Mouse (Mus musculus) lung, adult 2 months (tissue): Measurements from ENCODE around the gene Nfatc2.

ENCODE experiments used
- CTCF ChIP-seq: fragments of 200-500 bp; IDR thresholded peaks from 2 replicates; pipeline ENCODE4 v1.5.1; 2011; ENCODE audit warnings: mild to moderate bottlenecking, low read length, control low read depth; ENCODE audit not compliant: insufficient read depth
- POLR2A ChIP-seq: fragments of 200-500 bp; IDR thresholded peaks from 2 replicates; pipeline ENCODE4 v1.6.1; 2011; ENCODE audit warnings: low read depth, mild to moderate bottlenecking, control low read depth, low read length, borderline replicate concordance; ENCODE audit errors: extremely low read depth

GRCm38 (mm10) chr2:168451714-168452708 is 149.4 kb downstream of the Nfatc2 start:
- TF ChIP-seq POLR2A = no peak
- no peak for TF ChIP-seq CTCF
